Mouse (Mus musculus) hindbrain, postnatal 0 days (tissue): ENCODE measurements at regions not wholly inside any gene's neighbourhood (a gene's known extent, or its start where the extent isn't known, plus 50 kb on each side); places are given as distances from the start of the nearest gene placed in this dataset.

Experiments
- ATAC-seq: fragments of 200-750 bp; cut with Nextera tagmentation; 2 replicates; pipeline ENCODE4 v1.8.0; 2017; ENCODE audit warnings: mild to moderate bottlenecking, moderate TSS enrichment, moderate library complexity
- DNase-seq: peaks from one replicate; pipeline ENCODE4 v3.0.0-alpha.2; 2015; ENCODE audit warnings: low spot score
- H3K27ac ChIP-seq: fragments of 300-500 bp; sonication (generic); 2 replicates; pipeline ENCODE4 v1.5.1; 2014; ENCODE audit warnings: mild to moderate bottlenecking
- H3K27me3 ChIP-seq: fragments of 300-500 bp; sonication (generic); 2 replicates; pipeline ENCODE4 v1.6.1; 2014; ENCODE audit warnings: low read length, mixed read lengths; ENCODE audit not compliant: insufficient read depth
- H3K36me3 ChIP-seq: fragments of 300-500 bp; sonication (generic); 2 replicates; pipeline ENCODE4 v1.6.1; 2014; ENCODE audit warnings: low read length, mixed read lengths; ENCODE audit not compliant: insufficient read depth
- H3K4me1 ChIP-seq: fragments of 300-500 bp; sonication (generic); 2 replicates; pipeline ENCODE4 v1.6.1; 2014; ENCODE audit warnings: antibody characterized with exemption, low read length, mixed read lengths; ENCODE audit not compliant: insufficient read depth
- H3K4me2 ChIP-seq: fragments of 300-500 bp; sonication (generic); 2 replicates; pipeline ENCODE4 v1.6.1; 2014; ENCODE audit warnings: low read depth, mild to moderate bottlenecking, low read length, moderate library complexity, mixed read lengths
- H3K4me3 ChIP-seq: fragments of 300-500 bp; sonication (generic); 2 replicates; pipeline ENCODE4 v1.5.1; 2014; ENCODE audit warnings: low read length
- H3K9ac ChIP-seq: fragments of 300-500 bp; sonication (generic); replicated peaks from 2 replicates; pipeline ENCODE4 v1.6.1; 2014; ENCODE audit warnings: mild to moderate bottlenecking, low read length, moderate library complexity, mixed read lengths
- H3K9me3 ChIP-seq: fragments of 300-500 bp; sonication (generic); 2 replicates; pipeline ENCODE4 v1.6.1; 2016; ENCODE audit warnings: low read length, mixed read lengths
- CTCF ChIP-seq: IDR thresholded peaks from 2 replicates; pipeline ENCODE4 v1.5.1; 2016; ENCODE audit warnings: antibody characterized with exemption, control low read depth, low read depth
- WGBS: fragments of 180-500 bp; shearing (Covaris S2); extraction: QIAGEN DNeasy Blood & Tissue Kit; methylation state at CpG from one replicate; pipeline ENCODE4 v1.1.7; 2014; 5-methylcytosine and 5-hydroxymethylcytosine counted together

DNA sequence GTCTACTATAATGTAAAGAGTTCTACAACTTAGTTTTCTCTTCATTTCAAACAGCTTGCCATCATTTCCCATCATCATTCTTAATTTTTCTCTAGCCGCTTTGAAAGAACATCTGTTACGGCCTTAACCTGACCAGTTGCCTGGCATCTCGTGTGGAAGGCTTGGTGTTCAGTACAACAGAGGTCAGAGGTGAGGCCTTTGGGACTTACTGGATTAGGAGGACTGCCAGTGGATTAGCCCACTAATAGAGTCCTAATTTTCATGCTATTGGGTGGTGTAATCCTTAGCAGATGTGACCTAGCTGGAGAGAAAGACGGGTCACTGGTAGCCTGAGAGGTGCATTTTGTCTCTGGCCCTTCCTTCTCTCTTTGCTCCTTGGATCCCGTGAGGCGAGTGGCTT lies 341.3 kb upstream of the Gm10131 start:
- Histone ChIP-seq H3K4me2 (no peak overlapping the region), H3K27me3 (no peaks in the 10 kb centered on the region), H3K27ac (no peak overlapping the region), H3K4me1 (no peaks in the 10 kb centered on the region), H3K9ac (no peak overlapping the region), H3K36me3 (no peaks in the 10 kb centered on the region), H3K4me3 (no peak overlapping the region), H3K9me3 (no peaks in the 10 kb centered on the region)
- 75% methylated on average over 6 of the region's 6 CpGs for WGBS
- ATAC-seq (no peak), DNase-seq (no peak)
- TF ChIP-seq CTCF: no peak

DNA sequence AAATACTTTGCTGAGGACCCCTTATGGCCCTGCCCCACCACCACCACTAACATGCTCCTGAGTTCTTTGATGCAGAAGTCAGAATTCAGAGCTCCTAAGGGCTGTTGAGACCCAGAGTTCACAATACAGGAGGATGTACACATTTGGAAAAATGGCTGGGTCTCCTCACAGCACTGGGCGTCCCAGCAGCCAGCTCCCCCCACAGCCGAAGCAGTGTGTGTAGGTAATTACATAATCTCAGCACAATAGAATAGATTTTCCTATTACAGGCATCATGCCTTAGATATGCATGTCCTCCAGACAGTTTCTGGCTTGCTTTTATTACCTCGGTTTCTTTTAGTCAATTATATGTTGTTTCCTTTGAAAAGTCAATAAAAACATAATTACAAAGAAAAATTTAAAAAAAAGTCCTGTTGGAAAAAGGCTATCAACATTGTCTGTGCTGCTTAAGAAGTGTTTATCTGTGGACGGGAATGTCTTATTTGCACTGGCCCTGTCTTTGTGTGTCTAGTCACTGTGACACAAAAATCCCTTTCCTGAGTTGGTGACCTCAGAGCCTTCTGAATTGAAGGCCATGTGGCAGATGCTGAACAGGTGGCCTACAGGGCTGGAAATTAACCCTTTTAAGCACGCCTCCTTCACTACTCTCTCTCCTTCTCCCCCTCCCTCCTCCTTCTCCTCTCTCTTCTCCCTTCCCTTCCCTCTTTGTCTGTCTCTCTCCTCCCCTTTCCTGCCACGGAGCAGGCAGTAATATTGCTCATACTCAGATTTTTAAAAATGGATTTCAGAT lies 339.9 kb upstream of the Gm10131 start:
- ATAC-seq (no peak), DNase-seq (peak; percentile 15)
- Histone ChIP-seq H3K27ac (no peak overlapping the region), H3K4me3 (no peak overlapping the region), H3K27me3 (no peaks in the 10 kb centered on the region), H3K36me3 (no peaks in the 10 kb centered on the region), H3K4me1 (no peaks in the 10 kb centered on the region), H3K4me2 (no peak overlapping the region), H3K9me3 (no peaks in the 10 kb centered on the region), H3K9ac (no peak overlapping the region)
- WGBS: 40% methylated on average over 6 of the region's 6 CpGs
- TF ChIP-seq CTCF: no peak

DNA sequence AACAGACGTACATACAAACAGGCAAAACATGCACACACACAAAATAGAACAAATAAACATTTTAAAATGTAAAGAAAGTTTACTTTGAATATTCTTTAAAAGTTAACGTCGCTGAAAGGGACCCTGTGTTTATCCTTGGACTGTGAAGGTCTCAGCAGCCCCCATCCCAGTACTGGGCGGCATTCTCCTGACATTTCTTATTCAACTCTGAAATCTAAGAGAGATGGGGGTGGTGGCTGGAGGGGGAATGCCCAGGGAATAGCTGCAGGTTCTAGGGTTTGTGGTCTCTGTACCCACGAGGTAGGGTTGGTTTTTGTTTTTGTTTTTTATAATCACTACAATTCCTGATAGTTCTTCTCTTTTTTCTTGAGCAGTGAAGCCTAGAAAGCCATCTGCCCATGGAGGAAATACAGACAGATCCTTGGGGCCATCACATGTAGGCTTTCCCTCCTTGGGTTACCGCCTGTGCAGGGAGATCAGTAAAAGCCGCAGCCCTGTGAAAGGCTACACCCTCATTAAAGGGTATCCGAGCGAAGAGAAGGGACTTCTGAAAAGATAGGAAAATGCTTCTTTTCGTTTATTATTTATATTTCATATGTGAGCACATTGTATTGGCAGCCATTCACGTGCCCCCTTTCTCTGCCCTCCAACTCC lies 338.0 kb upstream of the Gm10131 start:
- no peak overlapping the region for H3K9ac ChIP-seq
- ATAC-seq: no peak
- no peaks in the 10 kb centered on the region for H3K9me3 ChIP-seq
- DNase-seq: no peak
- no peak overlapping the region for H3K4me3 ChIP-seq
- no peaks in the 10 kb centered on the region for H3K36me3 ChIP-seq
- no peak overlapping the region for H3K4me2 ChIP-seq
- 81% methylated on average over 11 of the region's 11 CpGs for WGBS
- TF ChIP-seq CTCF: no peak
- no peaks in the 10 kb centered on the region for H3K27me3 ChIP-seq
- no peak overlapping the region for H3K27ac ChIP-seq
- no peaks in the 10 kb centered on the region for H3K4me1 ChIP-seq

DNA sequence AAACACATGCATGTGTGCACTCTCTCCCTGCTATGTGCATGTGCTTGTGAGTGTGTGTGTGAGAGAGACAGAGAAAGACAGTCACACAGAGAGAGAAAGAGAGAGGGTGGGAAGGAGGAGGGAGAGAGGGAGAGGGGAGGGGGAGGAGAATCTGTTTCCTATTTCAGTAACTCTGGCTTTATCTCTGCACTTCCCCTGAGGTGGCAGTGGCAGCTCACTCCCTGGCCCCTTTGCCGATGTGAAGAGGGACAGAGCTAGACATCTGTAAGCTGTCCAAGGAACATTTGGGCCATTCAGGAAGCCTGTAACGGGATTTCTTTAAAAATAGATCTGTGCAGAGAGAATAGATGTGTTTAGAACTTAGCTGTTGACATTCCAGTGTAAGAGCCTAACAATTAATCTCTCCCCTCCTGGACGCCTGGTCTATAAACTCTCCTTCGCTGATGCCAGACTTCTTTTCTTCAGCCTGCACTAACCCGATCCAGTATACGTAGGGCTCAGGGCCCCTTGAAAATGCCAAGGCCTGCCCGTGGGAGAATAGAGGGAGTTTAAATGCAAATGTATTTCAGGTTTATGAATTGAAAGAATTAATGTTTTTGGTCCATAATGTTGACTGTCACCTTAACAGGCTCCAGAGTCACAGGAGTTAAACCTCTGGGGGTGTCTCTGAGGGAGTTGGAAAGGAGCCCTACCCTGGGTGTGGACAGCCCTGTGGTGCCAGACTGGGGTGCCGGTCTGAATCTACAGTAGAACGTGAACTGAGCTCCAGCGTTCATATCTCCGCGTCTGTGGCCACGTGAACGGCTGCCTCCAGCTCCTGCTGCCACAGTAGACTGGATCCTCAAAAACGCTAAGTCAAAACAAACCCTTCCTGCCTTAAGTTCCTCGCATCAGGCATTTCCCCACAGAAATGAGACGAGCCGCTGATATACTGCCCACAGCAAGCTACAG lies 336.6 kb upstream of the Gm10131 start:
- H3K9ac ChIP-seq: no peak overlapping the region
- 49% methylated on average over 18 of the region's 18 CpGs for WGBS
- no peak overlapping the region for H3K27ac ChIP-seq
- no peak overlapping the region for H3K4me3 ChIP-seq
- no peak overlapping the region for H3K4me2 ChIP-seq
- no peaks in the 10 kb centered on the region for H3K27me3 ChIP-seq
- H3K36me3 ChIP-seq: no peaks in the 10 kb centered on the region
- no peaks in the 10 kb centered on the region for H3K4me1 ChIP-seq
- TF ChIP-seq CTCF: no peak
- DNase-seq: no peak
- no peak for ATAC-seq
- no peaks in the 10 kb centered on the region for H3K9me3 ChIP-seq

DNA sequence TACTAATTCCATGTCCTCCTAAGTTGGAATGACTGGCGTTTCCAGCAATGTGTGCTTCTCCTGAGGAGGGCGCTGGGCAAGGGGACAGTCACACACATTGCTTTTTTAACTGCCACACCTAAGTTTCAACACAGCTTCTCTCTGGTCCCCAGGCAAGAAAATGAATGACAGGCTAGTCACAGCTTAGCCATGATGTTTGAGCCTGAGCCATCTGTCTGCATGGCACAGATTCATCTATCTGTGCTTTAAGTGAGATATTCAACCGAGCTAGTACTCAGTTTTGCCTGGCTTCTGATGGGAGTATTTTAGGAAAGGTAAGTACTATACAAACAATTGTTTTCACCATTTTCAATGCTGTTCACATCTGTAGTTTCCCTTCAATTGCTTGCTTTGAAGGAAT lies 331.2 kb upstream of the Gm10131 start:
- TF ChIP-seq CTCF: no peak
- WGBS: 78% methylated on average over 3 of the region's 3 CpGs
- Histone ChIP-seq H3K4me3 (no peak overlapping the region), H3K27me3 (no peaks in the 10 kb centered on the region), H3K4me2 (no peak overlapping the region), H3K9me3 (no peaks in the 10 kb centered on the region), H3K36me3 (no peaks in the 10 kb centered on the region), H3K27ac (no peak overlapping the region), H3K9ac (no peak overlapping the region), H3K4me1 (no peaks in the 10 kb centered on the region)
- no peak for ATAC-seq
- DNase-seq: no peak

DNA sequence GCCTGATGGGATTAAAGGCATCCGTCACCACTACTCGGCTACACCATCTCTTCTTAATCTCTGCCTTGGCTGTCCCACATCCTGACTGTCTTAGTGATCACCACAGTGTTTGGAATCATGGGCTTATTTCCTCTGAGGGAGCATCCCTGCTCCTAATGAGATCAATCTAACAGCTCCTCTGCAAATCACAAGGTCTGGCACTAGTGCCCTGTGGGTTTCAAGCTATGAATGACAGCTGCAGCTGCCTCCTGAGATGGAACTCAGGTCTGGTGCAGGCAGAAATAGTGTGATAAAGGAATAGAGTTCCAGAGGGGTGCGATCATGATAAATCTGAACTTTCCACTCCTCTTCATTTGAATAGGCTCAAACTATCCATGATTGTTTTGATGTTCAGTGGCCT lies 330.2 kb upstream of the Gm10131 start:
- H3K4me2 ChIP-seq: no peak overlapping the region
- no peaks in the 10 kb centered on the region for H3K27me3 ChIP-seq
- DNase-seq (no peak), ATAC-seq (no peak)
- no peaks in the 10 kb centered on the region for H3K9me3 ChIP-seq
- H3K4me3 ChIP-seq: no peak overlapping the region
- WGBS: 61% methylated on average over 3 of the region's 3 CpGs
- no peak overlapping the region for H3K27ac ChIP-seq
- TF ChIP-seq CTCF: no peak
- no peaks in the 10 kb centered on the region for H3K4me1 ChIP-seq
- no peak overlapping the region for H3K9ac ChIP-seq
- H3K36me3 ChIP-seq: no peaks in the 10 kb centered on the region
